Mouse (Mus musculus) cerebellum, adult 8-10 months (tissue): ENCODE data around the gene Ptpra.

Experiments used
- DNase-seq: peaks from one replicate; pipeline ENCODE4 v3.0.0; 2022

The Ptpra gene

GRCm38 (mm10) chr2:130563212-130564055, 113.4 kb downstream of the Ptpra start, which contains the start of gene Mrps26:
TSS of gene Mrps26 (plus strand) at chr2:130563742.
- peak; percentile 87 for DNase-seq

- DNase-seq = no peak
Observed at GRCm38 (mm10) chr2:130564063-130564462, 114.0 kb downstream of the Ptpra start.

- DNase-seq = no peak
Observed at GRCm38 (mm10) chr2:130564983-130565382, 114.9 kb downstream of the Ptpra start.

- DNase-seq = no peak
Observed at GRCm38 (mm10) chr2:130568921-130569320, 118.8 kb downstream of the Ptpra start.

GRCm38 (mm10) chr2:130569926-130570325, 119.8 kb downstream of the Ptpra start:
- no peak for DNase-seq

GRCm38 (mm10) chr2:130574960-130575359, 124.9 kb downstream of the Ptpra start:
- DNase-seq = no peak

GRCm38 (mm10) chr2:130575873-130576272, 125.8 kb downstream of the Ptpra start, which contains the start of gene Oxt:
TSS of gene Oxt (plus strand) at chr2:130576173.
- DNase-seq = no peak

GRCm38 (mm10) chr2:130576564-130576963, 126.5 kb downstream of the Ptpra start:
- DNase-seq = peak; percentile 51

GRCm38 (mm10) chr2:130577021-130577420, 126.9 kb downstream of the Ptpra start:
- DNase-seq = no peak

- no peak for DNase-seq
Observed at GRCm38 (mm10) chr2:130577632-130578031, 127.6 kb downstream of the Ptpra start.

- peak; percentile 62 for DNase-seq
Observed at GRCm38 (mm10) chr2:130578148-130578547, 128.1 kb downstream of the Ptpra start.

- no peak for DNase-seq
Observed at GRCm38 (mm10) chr2:130579791-130580190, 129.7 kb downstream of the Ptpra start.

GRCm38 (mm10) chr2:130581201-130581600, 131.1 kb downstream of the Ptpra start:
- no peak for DNase-seq

- no peak for DNase-seq
Observed at GRCm38 (mm10) chr2:130582552-130582951, 132.5 kb downstream of the Ptpra start, which contains the start of gene Avp. TSS of gene Avp (minus strand) at chr2:130582554.

GRCm38 (mm10) chr2:130583902-130584560, 134.0 kb downstream of the Ptpra start:
- no peak for DNase-seq

- DNase-seq = no peak
Observed at GRCm38 (mm10) chr2:130586016-130586415, 135.9 kb downstream of the Ptpra start.

GRCm38 (mm10) chr2:130588373-130588772, 138.3 kb downstream of the Ptpra start:
- DNase-seq = no peak

- no peak for DNase-seq
Observed at GRCm38 (mm10) chr2:130589157-130589556, 139.1 kb downstream of the Ptpra start.

GRCm38 (mm10) chr2:130589761-130590160, 139.7 kb downstream of the Ptpra start:
- no peak for DNase-seq

- DNase-seq = no peak
Observed at GRCm38 (mm10) chr2:130591016-130591415, 140.9 kb downstream of the Ptpra start.

- no peak for DNase-seq
Observed at GRCm38 (mm10) chr2:130595596-130595995, 145.5 kb downstream of the Ptpra start.

- DNase-seq = peak; percentile 32
Observed at GRCm38 (mm10) chr2:130597601-130598010, 147.5 kb downstream of the Ptpra start.

GRCm38 (mm10) chr2:130598399-130598798, 148.3 kb downstream of the Ptpra start:
- no peak for DNase-seq

GRCm38 (mm10) chr2:130602195-130602594, 152.1 kb downstream of the Ptpra start:
- DNase-seq = no peak
